Mouse (Mus musculus) spleen, adult 2 months (tissue): ENCODE data around the gene Nuak1.

Experiments
- CTCF ChIP-seq: fragments of 200-500 bp; IDR thresholded peaks from 2 replicates; pipeline ENCODE4 v1.5.1; 2011; ENCODE audit warnings: mild to moderate bottlenecking, inconsistent platforms; ENCODE audit not compliant: insufficient read depth, insufficient read length, insufficient replicate concordance; ENCODE audit errors: extremely low read depth
- POLR2A ChIP-seq: fragments of 200-500 bp; IDR thresholded peaks from 2 replicates; pipeline ENCODE4 v1.6.1; 2011; ENCODE audit warnings: low read depth, low read length, inconsistent platforms

DNA sequence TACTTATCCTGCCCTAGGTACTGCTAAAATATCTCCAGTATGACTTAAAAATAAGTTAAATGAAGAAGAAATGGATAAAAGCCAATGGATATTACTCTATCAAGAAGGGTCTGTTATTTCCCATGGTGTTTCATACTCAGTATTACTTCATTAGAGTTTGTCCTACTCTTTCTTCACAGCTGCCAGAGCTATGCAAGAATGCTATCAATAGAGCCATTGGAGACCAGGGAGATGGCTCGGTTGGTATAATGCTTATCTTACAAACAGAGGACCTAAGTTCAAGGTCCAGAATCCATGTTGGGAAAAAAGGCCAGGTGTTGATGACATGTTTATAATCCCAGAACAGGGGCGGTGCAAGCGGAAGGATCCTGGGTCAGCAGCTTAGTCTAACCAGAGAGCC is 72.2 kb downstream of the Nuak1 start:
- TF ChIP-seq CTCF (no peak), POLR2A (no peak)
